Mouse (Mus musculus) spleen, postnatal 4 days (tissue): Measurements from ENCODE around the gene Cacng7.
"Not testable (repeated sequence)": the region's sequence is repeated elsewhere in the genome, so short reads cannot be mapped to it uniquely, and the experiment has no call there.

ENCODE experiments used
- DNase-seq, 2 experiments: peaks; one replicate each; pipeline ENCODE4 v3.0.0; 2022; ENCODE audit warnings: low spot score in 2 of 2

Cacng7 gene

GRCm38 (mm10) chr7:3332619-3333521, at the start of gene Cacng7:
Gene Cacng7, plus strand, starts transcription at chr7:3332955.
- no peak for DNase-seq

- no peak for DNase-seq
Measured at GRCm38 (mm10) chr7:3283081-3283875, 49.5 kb upstream of the Cacng7 start.

- no peak for DNase-seq
Measured at GRCm38 (mm10) chr7:3284604-3285003, 48.2 kb upstream of the Cacng7 start.

GRCm38 (mm10) chr7:3286036-3286435, 46.7 kb upstream of the Cacng7 start:
- DNase-seq = no peak

GRCm38 (mm10) chr7:3287186-3287585, 45.6 kb upstream of the Cacng7 start:
- no peak for DNase-seq

GRCm38 (mm10) chr7:3288976-3289970, 43.5 kb upstream of the Cacng7 start, which contains the start of the genes Myadm and Prkcg:
Gene Myadm, plus strand, starts transcription at chr7:3289080.
Gene Prkcg, plus strand, starts transcription at chr7:3289179.
- DNase-seq = peak; percentile 73 to 87

- DNase-seq = peak; percentile 90 to 91
Measured at GRCm38 (mm10) chr7:3290257-3291033, 42.3 kb upstream of the Cacng7 start.

- no peak for DNase-seq
Measured at GRCm38 (mm10) chr7:3291197-3291596, 41.6 kb upstream of the Cacng7 start.

- DNase-seq = no peak
Measured at GRCm38 (mm10) chr7:3291764-3292163, 41.0 kb upstream of the Cacng7 start.

- not testable (repeated sequence) for DNase-seq
Measured at GRCm38 (mm10) chr7:3292271-3292670, 40.5 kb upstream of the Cacng7 start.

GRCm38 (mm10) chr7:3292791-3293190, 40.0 kb upstream of the Cacng7 start:
- peak; percentile 64 to 74 for DNase-seq

- DNase-seq = no peak
Measured at GRCm38 (mm10) chr7:3294794-3295193, 38.0 kb upstream of the Cacng7 start.

GRCm38 (mm10) chr7:3295321-3296110, 37.2 kb upstream of the Cacng7 start:
- no peak for DNase-seq

- DNase-seq = no peak
Measured at GRCm38 (mm10) chr7:3296711-3297110, 36.0 kb upstream of the Cacng7 start.

- DNase-seq = no peak
Measured at GRCm38 (mm10) chr7:3299941-3300617, 32.7 kb upstream of the Cacng7 start.

GRCm38 (mm10) chr7:3300891-3301627, 31.7 kb upstream of the Cacng7 start:
- DNase-seq = no peak

GRCm38 (mm10) chr7:3301628-3302555, 30.9 kb upstream of the Cacng7 start:
- DNase-seq = no peak
